In genomic region chr14:36957261-36957660, GRCm38 (mm10) we compare ENCODE assay signal across 22 mouse cellular contexts. TPM values are rescaled to one million over a fixed set of nuclear protein-coding genes. Genes with fewer than 3 reads are reported as not detected.
DNase-seq lines count a peak whose midpoint lies in the region; ATAC-seq and TF ChIP-seq lines count a peak whose summit lies in the region.
"Had no signal": no experiment of that assay in that cellular context is flagged by ENCODE, and none has a peak within 500 bp of the region (broad histone marks: within the 10 kb centered on the region; RNA-seq: fewer than 3 reads in every experiment).

No protein-coding gene starts in this region.

- H3K9ac ChIP-seq in kidney, embryonic 16.5 days (replicated peaks; ENCODE audit: low read length) = no peak overlapping the region
- H3K9ac ChIP-seq in liver, embryonic 14.5 days (replicated peaks) = no peak overlapping the region
- no peak overlapping the region for H3K9ac ChIP-seq in lung, postnatal 0 days (replicated peaks; ENCODE audit: low read depth)
- H3K9ac ChIP-seq: embryonic facial prominence, embryonic 12.5 days; forebrain, embryonic 12.5 days; hindbrain, embryonic 14.5 days; neural tube, embryonic 12.5 days had no signal

- intact Hi-C loops in left cerebral cortex, postnatal 14 days (cut with DNase I) = no loop called here

- no peak overlapping the region for H3K27ac ChIP-seq in kidney, adult 2 months (ENCODE audit: insufficient read depth, low read depth, low read length)
- H3K27ac ChIP-seq in kidney, embryonic 16.5 days (ENCODE audit: low read length) = no peak overlapping the region
- H3K27ac ChIP-seq in liver, embryonic 14.5 days = no peak overlapping the region
- no peak overlapping the region for H3K27ac ChIP-seq in lung, postnatal 0 days (ENCODE audit: low read length)
- H3K27ac ChIP-seq: embryonic facial prominence, embryonic 12.5 days; forebrain, embryonic 12.5 days; heart, embryonic 10.5 days; hindbrain, embryonic 14.5 days; neural tube, embryonic 12.5 days had no signal

- no peak for TF ChIP-seq CTCF in kidney, adult 2 months (conservative IDR thresholded peaks at IDR 0.05; ENCODE audit: insufficient read depth, insufficient read length, low read depth, low read length)
- no peak for TF ChIP-seq CTCF in liver, embryonic 14.5 days (IDR thresholded peaks at IDR 0.05; ENCODE audit: low read depth)
- TF ChIP-seq CTCF in lung, postnatal 0 days (IDR thresholded peaks at IDR 0.05) = no peak

- DNase-seq in cerebellum, adult 8-10 months = no peak
- peak; percentile 60 for DNase-seq in kidney, adult 2 months
- DNase-seq in brain, adult 2 months (ENCODE audit: low read depth, low spot score) = peak; percentile 39
- no peak for DNase-seq in liver, embryonic 14.5 days (ENCODE audit: low read depth in 3 of 3, low spot score in 3 of 3)
- no peak for DNase-seq in left cerebral cortex, postnatal 14 days (ENCODE audit: low spot score in 2 of 2)
- no peak for DNase-seq in lung, postnatal 0 days (ENCODE audit: low spot score)
- DNase-seq: adrenal gland, adult 8-10 months; heart, postnatal 4 days; lung, adult 2 months; midbrain, embryonic 14.5 days; retina, postnatal 1 day; right cerebral cortex, postnatal 25 days had no signal

- H3K36me3 ChIP-seq in kidney, adult 2 months (ENCODE audit: control insufficient read depth, insufficient read depth, low read length) = no peaks in the 10 kb centered on the region
- no peaks in the 10 kb centered on the region for H3K36me3 ChIP-seq in kidney, embryonic 16.5 days (ENCODE audit: insufficient read depth, low read length)
- no peaks in the 10 kb centered on the region for H3K36me3 ChIP-seq in liver, embryonic 14.5 days (replicated peaks; ENCODE audit: control insufficient read depth, insufficient read depth, low read depth)
- H3K36me3 ChIP-seq in lung, postnatal 0 days (ENCODE audit: insufficient read depth, low read length) = no peaks in the 10 kb centered on the region
- H3K36me3 ChIP-seq: embryonic facial prominence, embryonic 12.5 days; forebrain, embryonic 12.5 days; heart, embryonic 10.5 days; neural tube, embryonic 12.5 days had no signal

- no peaks in the 10 kb centered on the region for H3K27me3 ChIP-seq in kidney, adult 2 months (replicated peaks; ENCODE audit: control insufficient read depth, insufficient read depth, low read length)
- H3K27me3 ChIP-seq in kidney, embryonic 16.5 days (ENCODE audit: insufficient read depth, low read length) = no peaks in the 10 kb centered on the region
- no peaks in the 10 kb centered on the region for H3K27me3 ChIP-seq in liver, embryonic 14.5 days (ENCODE audit: control insufficient read depth, insufficient read depth, low read length)
- H3K27me3 ChIP-seq in lung, postnatal 0 days (replicated peaks; ENCODE audit: insufficient read depth, low read length) = no peaks in the 10 kb centered on the region
- H3K27me3 ChIP-seq: embryonic facial prominence, embryonic 12.5 days; forebrain, embryonic 12.5 days; megakaryocyte, embryonic 14.5 days; neural tube, embryonic 12.5 days had no signal

- no peak overlapping the region for H3K4me2 ChIP-seq in kidney, embryonic 16.5 days (replicated peaks; ENCODE audit: low read depth, low read length)
- no peak overlapping the region for H3K4me2 ChIP-seq in liver, embryonic 14.5 days (ENCODE audit: low read depth)
- H3K4me2 ChIP-seq in lung, postnatal 0 days (replicated peaks; ENCODE audit: low read depth, low read length) = no peak overlapping the region
- H3K4me2 ChIP-seq: embryonic facial prominence, embryonic 12.5 days; forebrain, embryonic 12.5 days; hindbrain, embryonic 14.5 days; neural tube, embryonic 12.5 days had no signal

- peak; percentile 57 for ATAC-seq in cerebellum, adult (ENCODE audit: insufficient number of reproducible peaks, low FRiP score, low TSS enrichment)
- ATAC-seq in kidney, embryonic 16.5 days (ENCODE audit: low FRiP score, low TSS enrichment) = no peak
- 0 out of 2 replicates have a peak, but pooled peaks have one; percentile 23 for ATAC-seq in liver, embryonic 14.5 days (ENCODE audit: insufficient read depth)
- no peak for ATAC-seq in lung, postnatal 0 days
- ATAC-seq: activated CD4-positive, CD25-positive, alpha-beta regulatory T cell, adult 4 months; inflammation-experienced regulatory T-cells, adult 6 months had no signal

- H3K4me1 ChIP-seq in kidney, adult 2 months (ENCODE audit: control insufficient read depth, insufficient read depth, low read length) = peaks cover 18% of the 10 kb centered on the region; the same call in 1 of the 2 replicates
- 0 out of 2 replicates have a peak, but pooled peaks cover 4% of the 10 kb centered on the region for H3K4me1 ChIP-seq in kidney, embryonic 16.5 days (ENCODE audit: insufficient read depth, low read length)
- H3K4me1 ChIP-seq in liver, embryonic 14.5 days (replicated peaks; ENCODE audit: control insufficient read depth in 2 of 2, insufficient read depth in 2 of 2, low read length in 1 of 2) = peaks cover 0 to 4% of the 10 kb centered on the region in 2 experiments; a peak in 2 of 4 replicates
- H3K4me1 ChIP-seq in lung, postnatal 0 days (ENCODE audit: insufficient read depth, low read depth, low read length) = peaks cover 5% of the 10 kb centered on the region; the same call in 1 of the 2 replicates
- H3K4me1 ChIP-seq: embryonic facial prominence, embryonic 12.5 days; forebrain, embryonic 12.5 days had no signal

- TF ChIP-seq POLR2A in kidney, adult 2 months (IDR thresholded peaks at IDR 0.05; ENCODE audit: low read depth, low read length) = no peak

- no peaks in the 10 kb centered on the region for H3K9me3 ChIP-seq in kidney, embryonic 16.5 days (ENCODE audit: low read length)
- H3K9me3 ChIP-seq in liver, embryonic 14.5 days (ENCODE audit: control insufficient read depth, low read length) = no peaks in the 10 kb centered on the region
- H3K9me3 ChIP-seq in lung, postnatal 0 days (ENCODE audit: low read length) = no peaks in the 10 kb centered on the region
- H3K9me3 ChIP-seq: embryonic facial prominence, embryonic 12.5 days; forebrain, embryonic 12.5 days; heart, embryonic 10.5 days; megakaryocyte, embryonic 14.5 days; neural tube, embryonic 12.5 days had no signal

- no peak for TF ChIP-seq EP300 in liver, embryonic 14.5 days (IDR thresholded peaks at IDR 0.05; ENCODE audit: low read depth)
- no peak for TF ChIP-seq EP300 in lung, postnatal 0 days (IDR thresholded peaks at IDR 0.05)

- WGBS in kidney, adult 2 months = 40% methylated on average over 6 of the region's 6 CpGs
- 69% methylated on average over 6 of the region's 6 CpGs for WGBS in kidney, embryonic 16.5 days
- 59% methylated on average over 6 of the region's 6 CpGs for WGBS in liver, embryonic 14.5 days (ENCODE audit: insufficient replicate concordance)
- WGBS in lung, postnatal 0 days = 62% methylated on average over 6 of the region's 6 CpGs

- H3K4me3 ChIP-seq in kidney, adult 2 months (ENCODE audit: insufficient read depth, low read depth, low read length) = no peak overlapping the region
- no peak overlapping the region for H3K4me3 ChIP-seq in kidney, embryonic 16.5 days (ENCODE audit: low read length)
- H3K4me3 ChIP-seq in liver, embryonic 14.5 days (ENCODE audit: insufficient read depth in 1 of 2, low read depth in 2 of 2, low read length in 2 of 2) = no peak overlapping the region
- H3K4me3 ChIP-seq in lung, postnatal 0 days (ENCODE audit: low read depth, low read length) = no peak overlapping the region
- H3K4me3 ChIP-seq: embryonic facial prominence, embryonic 12.5 days; forebrain, embryonic 12.5 days; heart, embryonic 10.5 days; megakaryocyte, embryonic 14.5 days; neural tube, embryonic 12.5 days had no signal

RNA-seq across cellular contexts. Expression of gene Ccser2, which starts 11.3 kb away (rescaled TPM):
- 74.9 and 75.0 TPM in 2 replicates for polyA plus RNA-seq in kidney, adult 2 months (2012; rRNA removed)
- 37.4 and 39.3 TPM in 2 replicates for polyA plus RNA-seq in kidney, embryonic 16.5 days (2015; fragmentation: Nextera tagmentation; extraction: Ambion mirVana)
- polyA plus RNA-seq in liver, embryonic 14.5 days (2012; rRNA removed) = 1.5 and 1.6 TPM in 2 replicates
- polyA plus RNA-seq in liver, embryonic 14.5 days (2014; fragmentation: Nextera tagmentation; extraction: Ambion mirVana) = 4.1 and 5.0 TPM in 2 replicates
- total RNA-seq in left cerebral cortex, postnatal 14 days (2021) = 10 to 100 TPM; 83.4 to 91.2 TPM
- 48.0 and 56.3 TPM in 2 replicates for polyA plus RNA-seq in lung, postnatal 0 days (2015; fragmentation: Nextera tagmentation; extraction: Ambion mirVana)

Comparison
In these comparisons a context has a peak if more than half of its experiments do, and no peak if none do; other contexts are left out.
1. ATAC-seq: peak in cerebellum, adult (single experiment) and liver, embryonic 14.5 days (single experiment); none in kidney, embryonic 16.5 days (single experiment) and lung, postnatal 0 days (single experiment).
2. DNase-seq: peak in kidney, adult 2 months (single experiment) and brain, adult 2 months (single experiment); none in cerebellum, adult 8-10 months (single experiment), liver, embryonic 14.5 days (0 of 3), left cerebral cortex, postnatal 14 days (0 of 2) and lung, postnatal 0 days (single experiment).